Mouse (Mus musculus): ENCODE results near the gene Lfng. TPM values are rescaled to one million over a fixed set of nuclear protein-coding genes. Genes with fewer than 3 reads are reported as not detected.

Gene Lfng
- total and polyA plus RNA-seq, 3 experiments = 11.2 to 14.1 TPM; not detected in 1

- TF ChIP-seq ETS1 (IDR thresholded peaks at IDR 0.05; ENCODE audit: low read depth, low read length) (no peak), EP300 (IDR thresholded peaks at IDR 0.05; ENCODE audit: low read depth in 1 of 2, low read length in 2 of 2) (0 out of 4 replicates have a peak, but pooled peaks of 1 of the 2 experiments have one; percentile 25), RCOR1 (IDR thresholded peaks at IDR 0.05; ENCODE audit: low read depth, low read length) (no peak)
These were observed 915 bp downstream of the Lfng start (continued) for GRCm38 (mm10) chr5:140607836-140608633.

GRCm38 (mm10) chr5:140608634-140609015, 1.5 kb downstream of the Lfng start:
- peak; percentile 44 for DNase-seq (ENCODE audit: low read depth, low spot score)
- no peaks in the 10 kb centered on the region for H3K9me3 ChIP-seq (replicated peaks; ENCODE audit: insufficient read depth, low read length)
- no peak overlapping the region for H3K27ac ChIP-seq (ENCODE audit: control insufficient read depth, low read depth, low read length)
- H3K9ac ChIP-seq (ENCODE audit: control insufficient read depth, low read depth, low read length, poor library complexity, severe bottlenecking) = peak overlapping the region; percentile 70
- H3K36me3 ChIP-seq (ENCODE audit: control insufficient read depth in 1 of 2, insufficient read depth in 2 of 2, low read length in 2 of 2) = peaks cover 0 to 7% of the 10 kb centered on the region in 2 experiments; a peak in 2 of 4 replicates
- no peak for TF ChIP-seq ZNF384 (IDR thresholded peaks at IDR 0.05; ENCODE audit: low read depth, low read length)
- TF ChIP-seq TCF12 (IDR thresholded peaks at IDR 0.05; ENCODE audit: low read depth, low read length) = no peak
- no peak for TF ChIP-seq RCOR1 (IDR thresholded peaks at IDR 0.05; ENCODE audit: low read depth, low read length)
- no peak for TF ChIP-seq UBTF (IDR thresholded peaks at IDR 0.05; ENCODE audit: borderline replicate concordance, insufficient read depth, low read depth, low read length)
- TF ChIP-seq NRF1 (IDR thresholded peaks at IDR 0.05; ENCODE audit: insufficient read depth, low read depth, low read length, poor library complexity, severe bottlenecking) = no peak
- no peak for TF ChIP-seq ZC3H11A (IDR thresholded peaks at IDR 0.05; ENCODE audit: low read depth, low read length)
- TF ChIP-seq EP300 (IDR thresholded peaks at IDR 0.05; ENCODE audit: low read depth in 1 of 2, low read length in 2 of 2) = no peak
- no peak for TF ChIP-seq E2F4 (IDR thresholded peaks at IDR 0.05; ENCODE audit: borderline replicate concordance, low read depth, low read length)
- TF ChIP-seq ZMIZ1 (IDR thresholded peaks at IDR 0.05; ENCODE audit: low read depth, low read length) = no peak
- TF ChIP-seq SIN3A (IDR thresholded peaks at IDR 0.05; ENCODE audit: low read length) = peak; percentile 0; the same call in 1 of the 2 replicates
- 0 out of 4 replicates have a peak, but pooled peaks of 1 of the 2 experiments have one; percentile 3 for TF ChIP-seq POLR2A (IDR thresholded peaks at IDR 0.05; ENCODE audit: control insufficient read depth in 1 of 2, insufficient read depth in 1 of 2, low read depth in 1 of 2, low read length in 2 of 2, poor library complexity in 1 of 2)
- TF ChIP-seq TBP (IDR thresholded peaks at IDR 0.05; ENCODE audit: low read depth, low read length) = no peak
- no peak for TF ChIP-seq KAT2A (conservative IDR thresholded peaks at IDR 0.05; ENCODE audit: low read depth, low read length)
- no peak for TF ChIP-seq RAD21 (IDR thresholded peaks at IDR 0.05; ENCODE audit: low read depth, low read length)
- TF ChIP-seq CHD1 (IDR thresholded peaks at IDR 0.05; ENCODE audit: low read depth, low read length) = no peak
- 0 out of 2 replicates have a peak, but pooled peaks have one; percentile 25 for TF ChIP-seq MAX (IDR thresholded peaks at IDR 0.05; ENCODE audit: low read length)
- no peak for TF ChIP-seq JUND (IDR thresholded peaks at IDR 0.05; ENCODE audit: low read depth, low read length)
- TF ChIP-seq MAFK (IDR thresholded peaks at IDR 0.05; ENCODE audit: borderline replicate concordance, low read depth, low read length) = no peak
- H3K4me1 ChIP-seq (ENCODE audit: control insufficient read depth in 1 of 2, insufficient read depth in 2 of 2, low read length in 2 of 2) = peaks cover 0 to 8% of the 10 kb centered on the region in 2 experiments; a peak in 2 of 4 replicates
- no peaks in the 10 kb centered on the region for H3K27me3 ChIP-seq (ENCODE audit: control insufficient read depth in 1 of 2, insufficient read depth in 2 of 2, low read length in 2 of 2)
- peaks cover 6% of the 10 kb centered on the region for H3K79me2 ChIP-seq (ENCODE audit: control insufficient read depth, insufficient read depth, low read length, poor library complexity)
- peak overlapping the region; percentile 73 to 74 for H3K4me3 ChIP-seq (ENCODE audit: control insufficient read depth in 1 of 2, insufficient read depth in 1 of 2, low read depth in 2 of 2, low read length in 2 of 2)

Measured in MEL (cell line).